Mouse (Mus musculus) limb, embryonic 10.5 days (tissue): ENCODE measurements around the gene Wtip. TPM values are rescaled to one million over a fixed set of nuclear protein-coding genes. Genes with fewer than 3 reads are reported as not detected.
A peak's percentile ranks its signal among the peaks of the same experiment; 100 is the strongest.
"Not testable (repeated sequence)": the region's sequence is repeated elsewhere in the genome, so short reads cannot be mapped to it uniquely, and the experiment has no call there.

Source experiments
- DNase-seq: peaks from one replicate; pipeline ENCODE4 v3.0.0-alpha.2; 2017; ENCODE audit warnings: low spot score
- H3K27ac ChIP-seq: fragments of 300-500 bp; sonication (generic); 2 replicates; pipeline ENCODE4 v1.5.1; 2016; ENCODE audit warnings: mild to moderate bottlenecking
- H3K27me3 ChIP-seq: fragments of 300-500 bp; sonication (generic); 2 replicates; pipeline ENCODE4 v1.6.1; 2016; ENCODE audit warnings: low read depth, mild to moderate bottlenecking; ENCODE audit not compliant: poor library complexity, severe bottlenecking
- H3K36me3 ChIP-seq: fragments of 300-500 bp; sonication (generic); 2 replicates; pipeline ENCODE4 v1.6.1; 2016; ENCODE audit warnings: mild to moderate bottlenecking, moderate library complexity
- H3K4me1 ChIP-seq: fragments of 300-500 bp; sonication (generic); 2 replicates; pipeline ENCODE4 v1.6.1; 2016
- H3K4me3 ChIP-seq: fragments of 300-500 bp; sonication (generic); 2 replicates; pipeline ENCODE4 v1.5.1; 2016; ENCODE audit warnings: mild to moderate bottlenecking, moderate library complexity
- H3K9me3 ChIP-seq: fragments of 300-500 bp; sonication (generic); replicated peaks from 2 replicates; pipeline ENCODE4 v1.6.1; 2016; ENCODE audit warnings: mild to moderate bottlenecking
- WGBS: fragments of 180-500 bp; shearing (Covaris S2); methylation state at CpG from one replicate; pipeline ENCODE4 v1.1.7; 2016; 5-methylcytosine and 5-hydroxymethylcytosine counted together
- polyA plus RNA-seq: library from polyadenylated mRNA; unstranded; fragments of >200 nt; fragmentation: Nextera tagmentation; extraction: Ambion mirVana; gene quantifications from 2 replicates; pipeline ENCODE4 v1.2.1, GENCODE M21; 2016

Gene Wtip
- polyA plus RNA-seq, result 6.3 and 7.2 TPM in 2 replicates

DNA sequence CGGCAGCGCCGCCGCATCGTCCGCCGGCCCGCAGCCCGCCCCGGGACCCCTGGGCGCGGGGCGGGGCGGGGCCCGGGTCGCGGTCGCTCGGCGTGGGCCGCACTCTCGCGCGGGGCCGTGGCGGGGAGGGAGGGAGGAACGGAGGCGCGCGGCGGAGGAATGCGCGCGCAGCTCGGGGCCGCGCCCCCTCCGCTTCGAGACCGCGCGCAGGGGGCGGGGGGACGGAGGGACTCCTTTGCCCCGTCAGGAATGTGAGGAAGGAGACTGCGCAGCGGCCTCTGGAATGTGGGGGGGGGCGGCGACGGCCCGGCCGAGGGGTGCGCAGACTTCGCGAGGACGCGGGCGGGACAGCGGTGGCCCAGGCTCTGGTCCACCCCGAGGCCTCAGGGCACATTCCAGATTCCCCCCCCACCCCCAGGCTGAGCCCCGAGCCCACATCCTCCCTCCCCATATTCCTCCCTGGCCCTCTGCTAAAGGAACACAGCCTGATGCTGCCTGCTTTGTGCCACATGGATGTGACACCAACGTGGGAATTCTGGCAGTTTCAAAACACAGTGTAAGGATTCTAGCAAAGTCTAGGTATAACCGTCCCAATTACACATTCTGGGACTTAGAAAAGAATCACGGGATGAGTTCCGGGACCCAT, at the start of gene Wtip:
TSS of gene Wtip (minus strand) at position 152 of the 646 bp plus-strand sequence.
- Histone ChIP-seq H3K27me3 (no peaks in the 10 kb centered on the region), H3K36me3 (peaks cover 6% of the 10 kb centered on the region; the same call in 1 of the 2 replicates), H3K27ac (peak within 1 kb of the TSS; percentile 97), H3K4me3 (peak within 1 kb of the TSS; percentile 83), H3K4me1 (peaks cover 23% of the 10 kb centered on the region), H3K9me3 (no peaks in the 10 kb centered on the region)
- WGBS, result 8% methylated on average over 60 of the region's 65 CpGs
- peak; percentile 91 for DNase-seq

DNA sequence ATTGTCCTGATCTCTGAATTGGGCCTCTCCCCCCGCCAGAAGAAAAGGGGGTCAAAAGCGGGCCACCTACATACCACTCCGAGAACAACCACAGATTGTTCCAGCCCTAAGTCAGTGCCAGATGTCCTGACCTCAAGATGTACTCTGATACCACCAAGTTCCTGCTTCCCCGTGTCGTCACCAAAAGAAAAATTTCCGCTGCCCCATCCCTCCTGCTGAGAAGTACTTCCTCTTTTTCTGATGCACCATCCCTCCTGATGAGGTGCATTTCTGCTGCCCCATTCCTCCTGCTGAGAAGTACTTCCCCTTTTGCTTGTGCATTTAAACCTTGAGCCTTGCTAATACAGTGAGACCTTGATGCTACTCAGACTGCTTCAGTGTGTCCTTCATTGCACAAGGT, 43.2 kb upstream of the Wtip start:
- 86% methylated on average over 6 of the region's 6 CpGs for WGBS
- H3K9me3 ChIP-seq, H3K27ac ChIP-seq, H3K27me3 ChIP-seq, H3K36me3 ChIP-seq, DNase-seq, H3K4me1 ChIP-seq, H3K4me3 ChIP-seq: not testable (repeated sequence)

DNA sequence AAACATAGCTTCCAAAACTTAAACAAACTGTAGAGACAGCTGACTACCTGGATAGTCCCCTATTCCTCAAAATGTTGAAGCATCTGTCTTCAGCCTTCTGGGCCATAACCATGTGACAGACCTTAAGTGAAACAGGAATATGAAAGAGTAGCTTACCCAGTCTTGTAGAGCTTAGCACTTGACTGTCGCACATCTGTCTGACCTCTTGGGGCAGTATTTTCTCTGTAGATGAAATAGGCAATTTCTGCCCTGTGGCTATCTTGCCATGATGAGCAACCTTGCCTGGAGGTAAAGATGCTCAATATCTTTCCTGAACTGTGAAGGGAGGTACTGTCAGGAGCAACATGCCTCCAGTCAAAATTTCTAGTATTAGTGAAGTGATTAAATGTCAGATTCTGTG, 39.2 kb upstream of the Wtip start:
- Histone ChIP-seq H3K4me1 (0 out of 2 replicates have a peak, but pooled peaks cover 5% of the 10 kb centered on the region), H3K4me3 (no peak overlapping the region), H3K27ac (no peak overlapping the region), H3K36me3 (no peaks in the 10 kb centered on the region), H3K27me3 (no peaks in the 10 kb centered on the region), H3K9me3 (no peaks in the 10 kb centered on the region)
- no peak for DNase-seq
- 80% methylated on average over 1 of the region's 1 CpGs for WGBS

DNA sequence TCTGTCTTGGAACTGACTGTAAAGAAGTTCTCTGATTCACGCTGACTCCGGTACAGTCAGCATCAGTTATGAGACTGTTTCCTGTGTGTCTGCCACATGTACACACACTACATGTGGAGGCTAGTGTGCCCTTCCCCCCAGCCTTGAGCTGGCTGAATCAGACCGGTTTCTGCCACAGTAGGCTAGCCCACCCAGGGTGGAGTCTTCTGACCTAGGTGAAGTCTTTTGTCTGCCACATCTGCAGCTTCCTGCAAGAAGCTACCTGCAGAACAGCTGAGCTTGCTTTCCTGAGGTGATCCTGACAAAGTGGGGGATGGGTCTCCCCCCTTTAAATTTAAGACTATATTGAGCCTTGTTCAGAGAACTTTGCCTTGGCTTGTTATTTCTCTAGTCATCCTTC, 36.4 kb upstream of the Wtip start, which contains the start of gene Uba2:
TSS of gene Uba2 (minus strand) at position 146 of the 400 bp plus-strand sequence.
- Histone ChIP-seq H3K27ac (peak within 1 kb of the TSS; percentile 95), H3K36me3 (peaks cover 21% of the 10 kb centered on the region), H3K4me1 (peaks cover 11% of the 10 kb centered on the region; the same call in 1 of the 2 replicates), H3K4me3 (peak within 1 kb of the TSS; percentile 70), H3K27me3 (no peaks in the 10 kb centered on the region), H3K9me3 (no peaks in the 10 kb centered on the region)
- WGBS, result 84% methylated on average over 3 of the region's 3 CpGs
- no peak for DNase-seq

DNA sequence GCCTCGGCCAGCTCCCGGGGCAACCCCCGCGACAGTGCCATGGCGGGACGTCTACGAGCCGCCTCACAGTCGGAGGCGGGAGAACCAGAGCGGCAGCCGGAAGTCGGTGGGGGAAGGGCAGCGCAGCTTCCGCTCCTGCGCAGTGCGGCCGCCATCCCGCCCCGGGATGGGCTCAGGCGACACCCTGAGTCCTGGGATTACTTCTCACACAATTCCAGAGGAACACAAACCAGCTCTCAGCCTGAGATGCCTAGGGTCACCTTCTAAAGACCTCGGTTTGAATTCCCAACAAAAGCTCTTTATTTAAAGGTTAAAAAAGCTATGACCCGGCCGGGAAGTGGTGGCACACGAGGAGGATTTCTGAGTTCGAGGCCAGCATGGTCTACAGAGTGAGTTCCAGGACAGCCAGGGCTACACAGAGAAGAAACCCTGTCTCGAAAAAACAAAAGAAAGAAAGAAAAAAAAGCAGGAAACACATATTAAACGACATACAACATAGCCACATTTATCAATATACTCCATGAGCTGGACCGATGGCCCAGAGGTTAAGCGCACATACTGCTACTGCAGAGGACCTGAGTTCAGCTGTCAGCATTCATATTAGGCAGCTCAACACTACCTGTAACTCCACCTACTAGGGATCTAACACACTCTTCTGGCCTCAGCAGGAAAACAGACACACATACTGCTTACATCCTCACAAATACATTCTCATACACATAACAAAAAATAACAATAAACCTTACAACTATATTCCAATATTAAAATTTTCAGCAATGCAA, 35.6 kb upstream of the Wtip start:
- Histone ChIP-seq H3K9me3 (no peaks in the 10 kb centered on the region), H3K4me3 (peak overlapping the region; percentile 70), H3K36me3 (peaks cover 28% of the 10 kb centered on the region), H3K4me1 (peaks cover 11% of the 10 kb centered on the region; the same call in 1 of the 2 replicates), H3K27ac (peak overlapping the region; percentile 95), H3K27me3 (no peaks in the 10 kb centered on the region)
- DNase-seq, result peak; percentile 98
- 11% methylated on average over 30 of the region's 30 CpGs for WGBS

DNA sequence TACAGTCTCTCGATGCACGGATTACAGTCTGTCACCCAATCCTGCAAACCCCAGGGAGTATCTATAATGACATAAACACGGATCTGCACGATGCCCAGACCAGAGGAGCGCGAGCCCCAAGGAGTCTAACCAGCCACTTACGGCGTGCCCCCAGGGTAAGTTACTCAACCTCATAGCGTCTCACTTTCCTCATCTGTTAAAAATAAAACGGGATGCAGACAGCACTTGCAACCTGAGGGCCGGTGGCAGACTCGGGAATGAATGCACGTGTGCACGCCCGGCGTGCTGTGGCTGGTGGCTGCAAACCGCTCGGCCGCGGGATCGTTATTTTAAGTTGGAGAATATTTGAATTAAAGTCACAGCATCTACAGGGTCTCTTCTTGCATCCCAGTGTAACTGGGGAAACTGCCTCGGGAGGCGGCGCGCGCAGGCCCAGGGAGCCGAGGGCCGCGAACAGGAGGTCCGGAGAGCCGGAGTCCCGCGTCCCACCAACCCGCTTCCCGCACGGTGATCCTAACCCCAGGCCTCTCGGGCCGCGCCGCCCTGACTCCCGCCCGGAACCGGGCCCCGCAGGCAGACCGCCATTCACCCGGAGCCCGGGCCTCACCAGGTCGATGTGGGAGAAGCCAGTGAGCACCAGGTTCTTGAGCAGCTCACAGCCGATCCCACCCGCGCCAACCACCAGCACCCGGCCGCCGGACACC, 34.9 kb upstream of the Wtip start:
- Histone ChIP-seq H3K4me1 (peaks cover 11% of the 10 kb centered on the region; the same call in 1 of the 2 replicates), H3K9me3 (no peaks in the 10 kb centered on the region), H3K27me3 (no peaks in the 10 kb centered on the region), H3K36me3 (peaks cover 35% of the 10 kb centered on the region), H3K4me3 (peak overlapping the region; percentile 70), H3K27ac (peak overlapping the region; percentile 95)
- peak; percentile 64 for DNase-seq
- WGBS, result under 1% methylated on average over 54 of the region's 54 CpGs

DNA sequence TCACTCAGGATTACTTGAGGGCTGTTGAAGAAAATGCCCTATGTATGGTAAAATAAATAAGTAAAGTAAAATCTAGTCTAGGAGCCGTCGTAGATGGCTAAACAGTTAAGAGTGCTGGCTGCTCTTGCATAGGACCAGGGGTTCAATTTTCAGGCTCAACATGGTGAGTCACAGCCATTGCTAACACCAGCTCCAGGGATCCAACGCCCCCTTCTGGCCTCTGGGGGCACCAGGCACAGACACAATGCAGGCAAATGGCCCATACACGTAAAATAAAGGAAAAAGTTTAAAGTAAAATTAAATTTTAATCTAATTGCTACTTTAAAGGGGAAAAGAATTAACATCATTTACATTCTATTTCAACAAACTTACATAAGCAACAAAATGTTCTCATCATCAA, 33.8 kb upstream of the Wtip start:
- Histone ChIP-seq H3K4me3 (peak overlapping the region; percentile 70), H3K4me1 (peaks cover 11% of the 10 kb centered on the region; the same call in 1 of the 2 replicates), H3K9me3 (no peaks in the 10 kb centered on the region), H3K27ac (no peak overlapping the region), H3K36me3 (peaks cover 46% of the 10 kb centered on the region), H3K27me3 (no peaks in the 10 kb centered on the region)
- WGBS, result 59% methylated on average over 4 of the region's 4 CpGs
- DNase-seq, result peak; percentile 46

DNA sequence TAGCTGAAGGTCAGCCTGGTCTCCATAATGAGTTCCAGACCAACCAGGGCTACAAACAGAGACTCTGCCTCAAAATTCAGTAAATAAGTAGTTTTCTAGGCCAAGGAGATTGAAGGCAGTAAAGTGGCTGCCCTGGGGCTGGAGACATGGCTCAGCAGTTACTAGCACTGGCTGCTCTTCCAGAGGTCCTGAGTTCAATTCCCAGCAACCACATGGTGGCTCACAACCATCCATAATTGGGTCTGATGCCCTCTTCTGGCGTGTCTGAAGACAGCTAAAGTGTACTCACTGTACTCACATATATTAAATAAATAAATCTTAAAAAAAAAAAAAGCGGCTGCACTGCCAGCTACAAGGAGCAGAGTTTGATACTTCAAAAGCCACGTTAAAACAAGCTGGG, 32.9 kb upstream of the Wtip start:
- no peaks in the 10 kb centered on the region for H3K27me3 ChIP-seq
- peaks cover 54% of the 10 kb centered on the region for H3K36me3 ChIP-seq
- H3K4me3 ChIP-seq, result no peak overlapping the region
- WGBS, result 87% methylated on average over 3 of the region's 3 CpGs
- H3K4me1 ChIP-seq, result peaks cover 11% of the 10 kb centered on the region; the same call in 1 of the 2 replicates
- no peak overlapping the region for H3K27ac ChIP-seq
- DNase-seq, result no peak
- no peaks in the 10 kb centered on the region for H3K9me3 ChIP-seq

DNA sequence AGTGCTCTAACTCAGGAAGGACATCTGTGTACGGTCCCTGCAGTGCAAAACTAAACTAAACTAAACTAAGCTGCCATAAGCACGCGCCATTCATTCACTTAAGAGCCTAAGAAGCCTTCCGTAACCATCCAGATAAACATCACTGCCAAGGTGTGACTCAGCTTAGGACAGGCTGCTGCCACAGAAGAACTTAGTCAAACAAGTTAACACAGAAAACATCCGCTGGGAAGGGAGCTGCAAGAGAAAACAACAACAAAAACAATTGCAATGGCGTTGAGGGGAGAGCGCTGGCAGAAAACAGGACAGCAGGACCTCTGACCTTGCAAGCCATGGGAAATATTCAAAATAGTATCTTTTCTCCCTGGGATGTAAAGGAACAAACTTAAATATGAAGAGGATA, 31.6 kb upstream of the Wtip start:
- Histone ChIP-seq H3K4me3 (no peak overlapping the region), H3K9me3 (no peaks in the 10 kb centered on the region), H3K4me1 (peaks cover 11% of the 10 kb centered on the region; the same call in 1 of the 2 replicates), H3K36me3 (peaks cover 66% of the 10 kb centered on the region), H3K27me3 (no peaks in the 10 kb centered on the region), H3K27ac (no peak overlapping the region)
- no peak for DNase-seq
- 94% methylated on average over 7 of the region's 7 CpGs for WGBS

DNA sequence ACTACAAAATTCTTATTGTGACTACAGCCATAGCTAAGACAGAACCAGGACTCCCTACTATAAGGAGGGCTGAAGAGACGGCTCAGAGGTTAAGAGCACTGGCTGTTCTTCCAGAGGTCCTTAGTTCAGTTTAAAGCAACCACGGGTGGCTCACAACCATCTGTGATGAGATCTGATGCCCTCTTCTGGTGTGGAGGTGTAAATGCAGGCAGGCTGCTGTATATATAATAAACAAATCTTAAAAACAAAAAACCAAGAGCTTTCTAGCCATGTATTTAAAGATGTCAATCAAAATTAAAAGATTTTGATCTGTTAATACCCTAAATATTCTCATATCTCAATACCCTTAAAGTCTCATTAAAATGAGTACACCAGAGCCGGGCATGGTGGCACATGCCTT, 26.1 kb upstream of the Wtip start:
- no peaks in the 10 kb centered on the region for H3K27me3 ChIP-seq
- DNase-seq, result no peak
- no peak overlapping the region for H3K4me3 ChIP-seq
- H3K4me1 ChIP-seq, result no peaks in the 10 kb centered on the region
- H3K9me3 ChIP-seq, result no peaks in the 10 kb centered on the region
- WGBS, result 90% methylated on average over 3 of the region's 3 CpGs
- H3K27ac ChIP-seq, result no peak overlapping the region
- peaks cover 94% of the 10 kb centered on the region for H3K36me3 ChIP-seq

DNA sequence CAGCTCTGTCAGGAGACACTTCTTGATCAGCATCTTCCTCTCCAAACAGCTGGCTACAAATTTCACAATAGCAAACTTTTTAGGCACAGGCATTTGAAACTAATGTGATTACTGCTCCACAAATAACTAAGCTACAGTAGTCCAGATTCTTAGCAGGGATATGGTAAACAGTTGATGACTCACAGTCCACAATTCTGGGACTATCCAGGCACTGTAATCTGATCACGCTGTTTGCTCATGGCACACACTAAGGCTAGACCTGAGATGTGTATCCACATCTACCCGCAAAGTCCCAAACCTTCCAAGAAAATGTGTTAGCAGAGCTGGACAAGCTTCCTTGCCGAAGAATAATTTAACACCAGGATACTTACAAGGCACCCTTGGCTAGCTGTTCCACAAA, 24.9 kb upstream of the Wtip start:
- whole genome bisulfite sequencing, result 94% methylated on average over 3 of the region's 3 CpGs
- peaks cover 96% of the 10 kb centered on the region for H3K36me3 ChIP-seq

DNA sequence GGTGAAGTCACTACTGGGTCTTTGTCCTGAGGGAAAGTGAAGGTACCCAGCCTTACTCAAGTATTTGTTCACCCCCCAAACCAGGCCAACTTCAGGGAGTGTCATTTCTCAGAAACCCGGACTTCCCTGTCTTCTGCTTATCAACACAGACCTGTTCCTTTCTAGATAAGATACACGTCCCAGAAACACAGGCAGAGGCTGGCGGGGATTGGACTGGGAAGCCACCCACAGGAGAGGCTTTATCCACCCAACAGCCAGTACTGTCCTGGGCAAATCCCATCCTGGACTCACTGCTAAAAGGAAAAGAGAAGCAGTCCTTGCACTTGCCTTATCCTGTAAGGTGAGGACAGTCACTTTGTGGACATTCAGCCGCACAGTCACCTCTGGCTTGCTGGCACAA, 14.1 kb upstream of the Wtip start:
- no peaks in the 10 kb centered on the region for H3K4me1 ChIP-seq
- no peaks in the 10 kb centered on the region for H3K27me3 ChIP-seq
- peaks cover 100% of the 10 kb centered on the region for H3K36me3 ChIP-seq
- WGBS, result 97% methylated on average over 4 of the region's 4 CpGs
- DNase-seq, result no peak
- H3K27ac ChIP-seq, result no peak overlapping the region
- H3K9me3 ChIP-seq, result no peaks in the 10 kb centered on the region
- no peak overlapping the region for H3K4me3 ChIP-seq

More for the DNA sequence above, 24.9 kb upstream of the Wtip start:
- H3K4me1 ChIP-seq, result no peaks in the 10 kb centered on the region
- H3K4me3 ChIP-seq, result no peak overlapping the region
- H3K27me3 ChIP-seq, result no peaks in the 10 kb centered on the region
- no peak for DNase-seq
- no peak overlapping the region for H3K27ac ChIP-seq
- no peaks in the 10 kb centered on the region for H3K9me3 ChIP-seq

DNA sequence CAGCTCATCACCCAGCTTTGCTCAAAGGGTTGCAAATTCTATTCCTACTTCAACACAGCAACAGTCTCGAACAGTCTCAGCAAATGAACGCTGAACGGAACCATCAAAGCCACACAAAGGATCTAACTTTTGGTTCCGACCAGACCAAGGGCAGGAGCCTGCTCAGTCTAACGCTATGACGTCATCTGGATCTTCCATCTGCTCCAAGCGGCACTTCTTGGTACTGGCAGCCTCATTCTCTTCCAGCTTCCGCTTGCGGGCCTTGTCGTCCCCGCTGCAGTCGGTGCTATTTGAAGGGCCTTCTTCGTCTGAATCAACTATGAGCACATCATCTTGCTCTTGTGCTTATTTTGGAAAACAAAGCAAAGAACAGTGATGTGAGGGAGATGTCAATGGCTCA, 8.1 kb upstream of the Wtip start:
- H3K27ac ChIP-seq, result no peak overlapping the region
- WGBS, result 96% methylated on average over 13 of the region's 13 CpGs
- H3K27me3 ChIP-seq, result no peaks in the 10 kb centered on the region
- no peak overlapping the region for H3K4me3 ChIP-seq
- H3K4me1 ChIP-seq, result no peaks in the 10 kb centered on the region
- DNase-seq, result no peak
- peaks cover 67% of the 10 kb centered on the region for H3K36me3 ChIP-seq
- H3K9me3 ChIP-seq, result no peaks in the 10 kb centered on the region
